Mouse (Mus musculus) forelimb bud, embryonic 11.5 days (tissue): Measurements from ENCODE around the gene Atp5e.

Experiments
- DNase-seq: peaks from one replicate; pipeline ENCODE4 v3.0.0-alpha.2; 2012; ENCODE audit warnings: low read depth, low spot score

The Atp5e gene

DNA sequence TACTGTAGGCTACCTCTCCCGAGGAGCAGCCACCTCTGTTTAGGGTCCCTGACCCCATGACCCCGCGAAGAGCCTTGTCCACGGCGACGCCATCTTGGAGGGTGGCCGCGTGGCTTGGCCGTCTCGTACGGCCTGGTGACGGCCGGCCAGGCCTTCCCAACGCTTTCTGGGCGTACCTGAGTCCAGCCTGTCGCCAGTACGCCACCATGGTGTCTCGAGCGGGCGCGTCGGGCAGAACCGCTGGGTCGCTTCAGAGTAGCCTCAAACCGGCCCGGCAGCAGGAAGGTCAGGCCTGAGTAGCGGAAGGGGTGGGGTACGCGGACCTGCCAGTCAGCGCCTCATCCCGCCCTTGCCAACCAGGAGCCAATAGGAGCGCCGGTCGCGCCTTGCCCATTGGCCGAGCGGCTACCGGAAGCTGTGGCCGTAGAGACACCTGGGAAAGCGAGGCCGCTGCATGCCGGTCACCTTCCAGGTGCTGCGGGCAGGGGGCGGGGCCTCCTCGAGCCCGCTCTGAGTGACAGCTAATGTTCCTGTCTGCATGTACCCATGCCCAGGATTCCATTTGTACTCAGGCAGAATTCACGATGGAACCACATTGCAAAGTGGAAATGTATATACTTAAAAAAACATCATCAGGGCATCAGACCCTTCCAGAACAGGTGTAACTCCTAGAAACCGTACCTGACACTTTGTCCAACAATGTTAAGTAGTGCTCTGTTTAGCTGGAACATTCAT is at the start of gene Atp5e:
Gene Atp5e (minus strand): TSS at position 317 of the 735 bp plus-strand sequence.
- peak; percentile 90 for DNase-seq

DNA sequence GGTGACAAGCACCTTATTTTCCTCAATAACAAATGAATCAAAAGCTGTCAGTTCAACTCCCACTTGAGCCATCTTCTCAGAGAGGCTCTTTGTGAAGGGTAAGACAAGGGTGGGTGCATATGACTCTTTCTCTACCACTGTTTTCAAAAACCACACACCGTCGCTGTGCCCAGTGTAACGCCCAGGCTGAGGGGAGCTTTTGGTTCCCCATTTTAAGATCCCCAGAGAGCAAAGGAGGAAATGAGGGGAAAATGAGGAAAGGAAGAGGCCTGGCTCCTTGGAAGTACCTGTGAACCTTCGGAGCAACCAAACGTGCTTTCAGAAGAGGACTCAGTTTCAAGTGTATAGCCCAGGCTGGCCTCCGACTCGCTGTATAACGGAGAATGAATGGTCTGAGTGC is 45.9 kb upstream of the Atp5e start:
- DNase-seq = no peak

DNA sequence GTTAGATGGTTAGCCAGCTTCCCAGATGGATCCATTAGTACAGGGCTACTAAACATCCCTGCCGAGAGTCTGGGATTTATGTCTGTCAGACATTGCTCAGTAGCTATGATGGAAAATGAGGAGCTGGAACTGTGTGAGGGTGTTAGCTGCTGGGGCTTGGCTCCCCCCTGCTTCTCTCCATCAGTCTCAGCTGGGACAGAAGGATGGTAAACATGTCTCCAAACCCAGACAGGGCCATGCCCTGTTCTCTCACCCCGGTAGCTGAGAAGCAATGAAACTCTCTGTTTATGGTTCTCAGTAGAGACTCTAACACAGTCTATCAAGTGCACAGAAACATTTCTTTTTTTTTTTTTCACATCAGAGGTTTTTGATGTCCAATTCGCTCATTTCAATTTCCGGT is 44.1 kb upstream of the Atp5e start:
- no peak for DNase-seq

DNA sequence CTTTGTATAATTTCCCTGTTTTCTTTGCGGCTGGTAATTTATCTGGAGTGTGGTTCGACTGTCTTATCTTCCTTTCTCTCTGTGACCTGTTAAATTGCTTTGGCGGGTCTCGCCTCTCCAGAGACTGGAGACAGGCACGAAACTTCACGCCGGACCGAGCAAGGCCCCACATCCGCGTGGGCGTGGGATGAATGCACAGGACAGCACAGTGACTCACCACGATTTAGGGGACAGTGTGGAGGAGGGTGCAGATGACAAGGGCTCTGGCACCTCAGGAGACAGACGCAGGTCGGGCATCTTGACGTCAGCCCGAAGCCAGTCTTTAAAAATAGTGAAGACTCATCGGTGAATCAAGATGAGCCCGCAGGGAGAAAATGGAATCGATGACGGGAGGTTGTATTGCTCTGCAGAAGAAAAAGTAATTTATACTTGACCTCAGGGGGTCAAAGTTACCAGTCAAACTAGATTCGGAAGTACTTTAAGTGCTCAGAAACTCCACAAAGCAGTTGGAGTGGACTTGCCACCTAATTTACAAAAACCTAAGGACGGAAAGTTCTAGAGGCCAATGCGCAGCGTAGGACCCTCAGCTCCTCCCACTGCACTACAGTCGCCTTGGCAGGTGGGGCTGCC is 39.0 kb upstream of the Atp5e start:
- no peak for DNase-seq

DNA sequence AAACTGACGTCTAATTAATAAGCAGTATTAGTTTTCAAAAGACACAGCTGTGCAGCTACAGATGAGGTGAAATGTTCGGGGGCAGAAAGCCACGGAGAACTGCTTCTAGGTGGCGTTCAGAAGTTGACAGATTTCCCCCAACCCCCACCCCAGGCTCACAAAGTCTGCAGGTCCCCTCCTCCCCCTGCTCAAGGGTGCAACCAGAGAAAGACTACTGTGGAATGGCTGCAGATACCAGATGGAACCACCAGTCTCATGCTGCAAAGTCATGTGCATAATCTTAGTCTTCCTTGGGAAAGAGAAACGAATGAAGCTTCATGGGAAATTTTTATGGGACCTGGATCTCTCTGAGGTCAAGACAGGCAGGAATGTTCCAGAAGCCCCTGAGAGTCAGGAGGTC is 38.4 kb upstream of the Atp5e start:
- DNase-seq = no peak

DNA sequence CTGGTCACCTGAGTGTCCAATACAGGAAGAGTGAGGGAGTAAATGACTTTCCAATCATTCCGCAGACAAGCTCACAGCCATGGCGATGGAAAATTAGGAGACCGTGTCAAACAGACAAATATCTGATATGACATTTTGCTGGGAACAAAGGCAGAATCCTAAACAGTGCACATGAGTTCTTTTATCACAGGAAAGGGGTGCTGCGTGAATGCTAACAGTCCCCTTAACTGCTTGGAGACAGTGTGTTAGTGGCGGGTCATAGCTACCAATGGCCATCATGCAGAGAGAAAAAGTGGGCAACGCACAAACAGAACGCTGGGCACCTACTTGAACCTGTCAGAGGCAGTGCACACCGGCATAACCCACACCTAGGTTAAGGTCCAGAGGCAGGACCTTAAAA is 37.6 kb upstream of the Atp5e start:
- DNase-seq = peak; percentile 2

DNA sequence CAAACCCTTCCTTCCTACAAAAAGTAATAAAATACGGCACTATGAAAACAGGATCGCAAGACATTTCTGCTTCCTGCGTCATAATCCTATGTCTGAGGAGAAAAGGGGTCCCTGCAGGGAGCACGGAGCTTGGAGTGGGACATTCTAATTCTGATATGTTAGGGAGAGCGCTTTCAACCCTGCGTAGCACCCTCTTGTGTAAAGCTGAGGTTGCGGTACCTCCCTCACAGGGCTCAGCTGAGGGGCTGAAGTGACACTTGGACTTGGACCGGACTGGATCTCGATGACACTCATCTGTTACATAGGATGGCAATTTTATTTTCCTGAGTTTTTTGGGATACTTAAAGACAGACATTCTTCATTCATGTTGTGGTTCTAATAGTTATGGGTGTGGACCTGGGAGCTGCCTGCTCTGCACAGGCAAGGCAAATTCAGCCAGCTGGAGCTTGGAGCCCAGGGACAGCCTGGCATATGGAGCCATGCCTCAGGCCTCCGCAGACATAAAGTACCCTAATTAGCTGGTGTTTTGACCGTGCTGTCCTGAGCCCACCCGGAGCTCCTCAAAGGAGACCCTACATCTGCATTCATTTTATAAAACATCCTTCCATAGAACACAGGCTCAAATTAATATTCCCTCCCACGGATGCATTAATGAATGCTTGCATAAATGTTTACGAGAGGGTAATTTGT is 37.1 kb upstream of the Atp5e start:
- DNase-seq = peak; percentile 23

DNA sequence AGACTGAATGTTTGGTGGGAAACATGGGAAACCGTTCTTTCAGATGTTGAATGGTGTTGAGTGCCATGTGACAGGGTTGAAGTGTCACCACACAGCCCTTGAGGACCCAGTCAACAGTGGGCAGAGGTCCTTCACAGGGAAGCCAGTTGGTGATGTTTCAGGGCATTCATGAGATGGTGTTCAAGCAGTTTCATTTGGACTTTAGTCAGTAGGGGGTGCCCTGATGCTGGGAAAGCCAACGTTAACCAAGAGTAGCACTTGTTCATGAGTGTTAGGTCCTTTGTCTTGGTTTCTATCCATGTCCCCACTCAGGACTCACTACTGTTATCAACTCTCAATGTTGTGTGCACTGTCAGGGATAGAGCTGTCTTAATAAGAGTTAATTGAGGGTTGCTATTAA is 29.0 kb upstream of the Atp5e start:
- DNase-seq = no peak

DNA sequence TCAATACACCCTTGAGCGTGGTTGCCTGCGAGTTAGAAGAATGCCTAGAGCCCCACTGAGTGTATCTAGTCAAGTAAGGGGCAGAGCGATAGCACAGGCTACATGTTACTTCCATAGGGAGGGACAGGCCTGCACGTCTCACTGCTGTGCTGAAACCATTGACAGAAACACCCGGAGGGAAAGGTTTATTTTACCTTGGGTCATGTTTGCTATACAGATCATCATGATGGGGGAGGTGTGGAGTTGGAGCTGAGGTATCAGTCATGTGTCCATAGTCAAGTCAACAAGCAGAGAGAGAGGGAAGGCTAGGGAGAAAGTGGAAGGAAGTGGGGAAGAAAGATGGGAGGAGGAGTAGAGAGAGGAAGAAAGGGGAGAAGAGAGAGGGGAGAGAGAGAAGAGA is 23.1 kb upstream of the Atp5e start:
- no peak for DNase-seq

DNA sequence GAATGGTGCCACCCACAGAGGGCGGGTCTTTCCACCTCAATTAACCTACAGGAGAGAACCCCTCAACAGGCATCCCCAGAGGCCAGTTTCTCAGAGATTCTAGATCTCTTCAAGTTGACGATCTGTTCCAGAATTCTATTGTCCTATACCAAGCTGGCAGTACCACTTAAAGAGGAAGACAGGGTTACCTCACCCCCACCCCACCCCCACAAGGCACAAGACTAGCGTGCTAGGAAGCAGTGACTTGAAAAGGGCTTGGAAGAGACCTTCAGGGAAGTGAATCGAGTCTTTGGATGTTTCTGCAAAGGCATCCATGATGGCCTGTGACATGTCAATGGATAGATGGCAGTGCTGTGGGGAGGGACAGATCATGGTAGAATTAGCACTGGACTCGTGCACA is 14.8 kb upstream of the Atp5e start:
- no peak for DNase-seq

DNA sequence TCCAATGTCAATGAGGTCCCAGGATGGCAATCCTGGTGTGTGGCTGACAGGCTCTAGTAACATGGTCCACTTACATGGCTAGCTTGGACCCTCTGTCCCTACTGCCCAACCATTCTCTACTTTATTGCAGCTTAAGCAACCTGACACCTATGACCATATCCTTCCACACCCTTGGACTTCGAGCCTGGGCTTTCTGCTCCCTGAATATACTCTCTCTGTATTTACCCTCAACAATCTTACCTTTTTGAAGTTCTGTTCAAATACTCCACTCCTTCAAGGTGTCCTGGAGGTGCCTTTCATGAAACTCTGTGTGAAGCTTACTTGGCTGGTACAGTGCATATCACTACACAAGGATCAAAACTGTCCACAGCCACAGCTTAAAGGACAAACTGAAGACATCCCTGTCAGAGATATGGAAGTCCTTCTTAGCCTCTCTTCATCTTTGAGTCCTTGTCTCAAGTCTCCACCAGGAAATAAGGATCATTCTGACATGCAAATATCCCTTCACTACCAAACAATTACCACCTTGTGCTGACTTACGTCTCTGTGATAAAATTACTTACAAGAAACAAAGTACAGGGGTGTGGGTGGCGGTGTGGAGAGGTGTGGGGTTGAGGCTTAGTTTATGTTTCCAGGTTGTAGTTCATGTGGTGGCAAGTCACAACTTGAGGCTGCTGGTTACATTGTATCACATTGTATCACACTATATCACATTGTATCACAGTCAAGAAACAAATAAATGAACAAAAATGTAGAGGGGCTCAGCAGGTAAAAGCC is 13.8 kb upstream of the Atp5e start:
- DNase-seq = no peak

DNA sequence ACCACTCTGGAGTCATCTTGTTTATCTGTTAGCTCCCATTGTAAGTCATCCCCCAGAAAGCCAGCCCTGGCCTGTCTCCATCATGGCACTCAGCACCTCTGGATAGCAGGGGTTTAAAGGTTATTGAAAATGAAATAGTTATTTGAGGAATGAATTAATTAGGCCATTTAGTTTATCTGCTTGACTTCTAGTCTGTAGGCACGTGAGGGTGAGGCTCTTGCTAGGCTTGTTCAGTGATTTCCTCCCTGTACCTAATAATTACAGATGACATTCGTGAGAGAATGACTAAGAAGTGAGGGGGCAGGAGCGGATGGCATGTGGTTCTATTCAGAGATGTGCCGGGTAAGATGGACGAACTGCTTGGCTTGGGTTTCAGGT is 9.6 kb upstream of the Atp5e start:
- no peak for DNase-seq

DNA sequence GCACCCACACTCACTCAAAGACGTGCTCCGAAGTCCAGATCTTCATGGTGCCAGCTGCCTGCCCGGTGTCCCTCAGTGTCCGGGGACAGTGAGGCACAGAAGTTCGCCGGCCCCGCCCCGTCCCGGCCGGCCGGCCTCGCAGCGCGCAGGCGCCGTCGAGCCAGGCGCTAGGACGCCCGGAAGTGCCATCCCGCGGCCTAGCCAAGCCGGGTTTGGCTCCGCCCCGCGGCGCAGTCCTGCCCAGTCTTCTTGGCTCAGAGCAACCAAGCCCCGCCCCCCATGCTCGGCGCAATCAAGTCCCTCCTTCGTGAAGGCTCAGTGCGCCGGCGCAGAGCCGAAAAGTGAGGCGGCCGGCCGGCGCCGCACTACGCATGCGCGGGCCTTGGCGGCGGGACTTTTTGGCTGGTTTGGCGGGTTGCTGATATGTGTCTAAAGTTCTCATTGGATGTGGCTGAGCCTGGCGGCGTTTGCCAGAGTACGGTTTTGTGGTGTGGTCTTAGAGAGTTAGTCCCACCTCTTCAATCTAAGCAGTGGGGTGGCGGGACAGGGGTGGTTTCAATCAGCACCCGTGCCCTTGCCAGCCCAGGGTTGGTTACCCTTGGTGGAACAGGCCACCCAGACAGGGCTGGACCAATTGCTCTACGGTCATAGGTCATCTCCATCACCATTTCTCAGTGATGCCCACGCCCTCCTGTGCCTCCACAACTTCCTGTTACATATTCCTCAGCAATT is 9.1 kb upstream of the Atp5e start, which contains the start of gene Prelid3b:
Gene Prelid3b (minus strand): TSS at position 264 of the 732 bp plus-strand sequence.
- DNase-seq = peak; percentile 99

DNA sequence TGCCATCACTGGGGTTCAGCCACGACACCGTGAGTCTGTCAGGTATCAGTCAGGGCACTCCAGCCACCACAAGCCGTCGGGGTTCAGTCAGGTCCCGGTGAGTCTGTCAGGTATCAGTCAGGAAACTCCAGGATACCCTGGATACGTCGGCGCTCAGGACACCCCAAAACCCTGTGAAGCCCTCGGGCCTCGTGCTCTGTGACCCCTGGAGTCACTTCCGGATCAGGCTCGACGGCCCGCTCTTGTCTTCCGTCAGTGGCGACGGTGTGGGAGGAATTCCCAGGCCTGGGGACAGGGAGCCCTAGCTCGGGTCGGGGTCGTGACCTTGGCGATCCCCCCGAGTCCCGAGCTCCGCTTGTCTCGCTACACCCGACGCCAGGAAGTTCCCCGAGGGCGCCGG is 8.5 kb upstream of the Atp5e start:
- peak; percentile 8 for DNase-seq

DNA sequence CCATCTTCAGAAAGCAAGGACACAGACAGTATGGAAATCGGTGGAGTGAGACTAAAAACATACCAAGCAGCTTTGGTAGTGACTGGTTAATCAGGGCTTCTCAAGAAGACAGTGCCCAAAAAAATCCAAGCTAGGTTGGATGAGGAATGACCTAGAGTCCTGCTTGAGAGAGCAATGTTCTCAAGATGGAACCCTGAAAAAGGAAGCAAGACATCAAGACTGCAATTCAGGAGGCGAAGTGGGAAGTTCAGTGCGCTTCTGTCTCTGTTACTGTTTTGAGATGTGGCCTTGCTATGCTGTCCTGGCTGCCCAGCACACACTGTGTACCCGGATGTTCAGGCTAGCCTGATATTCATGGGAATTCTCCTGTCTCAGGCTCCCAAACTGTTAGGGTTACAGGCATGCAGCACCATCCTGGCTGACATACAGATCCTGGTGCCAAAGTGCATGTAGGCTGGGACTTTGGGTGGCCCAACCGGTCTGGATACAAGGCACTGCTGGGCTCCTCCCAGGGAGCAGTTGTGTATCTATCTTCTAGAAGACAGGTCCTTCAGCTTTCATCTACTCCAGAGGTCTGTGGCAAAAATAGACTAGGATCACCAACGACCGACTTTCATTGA is 7.0 kb upstream of the Atp5e start:
- no peak for DNase-seq

DNA sequence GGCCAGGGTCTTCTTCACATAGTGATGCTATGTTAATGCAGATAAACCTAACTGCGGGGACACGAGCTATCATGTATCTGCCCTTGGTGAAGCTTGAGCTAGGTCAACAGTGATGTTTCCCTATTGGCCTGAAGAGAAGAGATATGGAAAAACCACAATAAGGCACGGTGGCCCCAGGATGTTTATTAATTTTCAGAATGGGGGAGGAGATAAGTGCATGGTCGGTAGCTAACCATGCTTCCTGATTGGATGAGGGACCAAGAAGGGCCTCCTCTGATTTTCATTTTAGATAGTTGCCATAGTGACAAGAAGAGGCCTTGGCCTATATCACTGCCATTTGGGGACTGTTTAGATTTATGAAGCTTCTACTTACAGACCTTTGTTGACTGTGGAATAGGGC is 6.4 kb upstream of the Atp5e start:
- DNase-seq = no peak

DNA sequence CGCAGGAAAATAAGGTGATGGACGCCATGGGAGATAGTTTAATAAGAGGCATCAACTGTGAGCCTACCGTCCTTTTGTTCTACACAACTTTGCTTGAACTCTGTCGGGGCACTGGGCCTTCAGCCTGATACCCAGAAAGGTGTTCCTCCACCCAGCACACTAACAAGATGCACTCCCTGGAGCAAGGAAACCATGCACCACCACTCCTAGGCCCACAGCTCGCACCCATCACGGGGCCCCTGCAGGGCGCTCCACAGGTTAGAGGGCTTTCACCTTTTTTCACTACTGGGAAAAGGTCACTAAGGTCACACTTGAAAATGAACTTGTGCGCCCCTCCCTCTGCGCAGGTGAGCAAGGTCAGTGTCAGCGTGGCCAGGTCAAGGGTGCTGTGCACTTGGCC is 535 bp downstream of the Atp5e start:
- no peak for DNase-seq

DNA sequence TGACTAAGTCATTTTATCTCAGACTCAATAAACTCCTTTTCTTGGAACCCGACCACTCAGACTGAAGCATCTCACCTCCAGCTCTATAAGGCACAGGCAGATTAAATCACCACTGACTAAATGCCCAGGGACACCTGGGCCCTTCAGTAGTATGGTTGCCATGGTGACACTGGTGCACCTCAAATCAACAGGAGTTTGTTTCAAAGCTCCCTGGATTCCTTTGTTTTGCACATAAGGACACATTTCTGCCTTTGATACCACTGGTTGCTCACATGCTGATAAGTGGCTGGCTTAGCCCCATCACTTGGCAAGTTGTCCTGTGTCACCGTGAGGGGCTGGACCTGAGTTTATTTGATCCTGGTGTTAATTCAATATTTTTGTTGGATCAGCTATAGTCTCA is 4.5 kb downstream of the Atp5e start:
- no peak for DNase-seq

DNA sequence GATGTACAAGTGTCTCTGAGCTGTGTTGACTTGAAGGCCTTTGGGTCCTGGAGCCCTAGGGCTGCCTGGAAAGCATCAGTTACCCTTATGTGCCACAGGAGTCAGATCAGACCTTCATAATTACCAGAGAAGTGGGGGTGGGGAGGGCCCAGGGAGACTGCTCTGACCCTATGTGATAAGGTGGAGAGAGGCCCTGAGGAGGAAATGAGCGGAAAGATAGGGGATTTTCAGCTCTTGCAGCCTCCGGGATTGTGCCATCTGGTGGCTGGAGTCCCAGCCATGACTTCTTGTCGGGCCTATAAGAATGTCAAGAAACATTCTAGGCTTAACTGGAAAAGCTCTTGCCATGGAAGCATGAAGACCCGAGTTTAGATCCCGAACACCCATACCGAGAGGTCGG is 10.2 kb downstream of the Atp5e start:
- DNase-seq = no peak

DNA sequence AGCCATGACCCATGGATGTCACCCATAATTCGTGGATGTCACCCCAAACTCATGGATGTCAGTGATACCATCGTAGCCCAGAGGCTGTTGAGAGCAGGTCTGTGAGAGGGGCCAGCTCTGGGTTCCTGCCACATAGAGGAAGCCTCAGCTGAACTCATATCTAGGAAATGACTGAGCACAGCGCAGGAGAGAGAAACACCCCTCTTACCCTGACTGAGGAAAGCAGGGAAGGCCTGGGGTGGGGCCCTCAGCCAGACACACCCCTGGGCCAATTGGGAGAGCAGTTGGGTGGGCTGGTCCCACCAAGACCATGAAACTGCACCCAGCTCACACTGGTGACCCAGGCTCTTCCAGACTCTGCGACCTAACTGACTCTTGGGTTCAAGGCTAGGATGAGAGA is 13.6 kb downstream of the Atp5e start, which contains the start of gene Tubb1:
Gene Tubb1 (plus strand): TSS at position 343 of the 400 bp plus-strand sequence.
- DNase-seq = no peak

DNA sequence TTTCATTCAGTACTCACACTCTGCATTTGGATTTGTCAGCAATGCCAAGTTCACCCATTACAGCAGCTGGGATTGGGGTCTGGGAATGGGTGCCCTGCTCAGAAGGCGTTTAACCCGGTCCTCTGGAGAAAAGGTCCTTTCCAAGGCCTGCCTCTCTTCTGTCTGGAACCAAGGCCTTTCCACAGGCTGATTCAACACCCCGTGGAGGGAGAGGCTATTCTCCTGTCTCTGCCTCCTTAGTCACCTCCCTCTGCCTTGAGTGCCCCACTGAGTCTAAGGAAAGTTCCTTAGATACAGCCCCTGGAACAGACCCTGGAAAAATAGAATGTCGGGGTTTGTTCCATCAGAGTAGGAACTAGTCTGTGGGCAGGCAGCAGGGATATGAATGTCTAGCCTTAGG is 15.5 kb downstream of the Atp5e start:
- DNase-seq = no peak
